Mouse (Mus musculus): ENCODE results near the gene Adat2. TPM values are rescaled to one million over a fixed set of nuclear protein-coding genes. Genes with fewer than 3 reads are reported as not detected.
A peak's percentile ranks its signal among the peaks of the same experiment; 100 is the strongest.

Adat2 gene
- 1 to 10 TPM; 3.7 to 5.3 (median 4.8) TPM for total RNA-seq (2022)

DNA sequence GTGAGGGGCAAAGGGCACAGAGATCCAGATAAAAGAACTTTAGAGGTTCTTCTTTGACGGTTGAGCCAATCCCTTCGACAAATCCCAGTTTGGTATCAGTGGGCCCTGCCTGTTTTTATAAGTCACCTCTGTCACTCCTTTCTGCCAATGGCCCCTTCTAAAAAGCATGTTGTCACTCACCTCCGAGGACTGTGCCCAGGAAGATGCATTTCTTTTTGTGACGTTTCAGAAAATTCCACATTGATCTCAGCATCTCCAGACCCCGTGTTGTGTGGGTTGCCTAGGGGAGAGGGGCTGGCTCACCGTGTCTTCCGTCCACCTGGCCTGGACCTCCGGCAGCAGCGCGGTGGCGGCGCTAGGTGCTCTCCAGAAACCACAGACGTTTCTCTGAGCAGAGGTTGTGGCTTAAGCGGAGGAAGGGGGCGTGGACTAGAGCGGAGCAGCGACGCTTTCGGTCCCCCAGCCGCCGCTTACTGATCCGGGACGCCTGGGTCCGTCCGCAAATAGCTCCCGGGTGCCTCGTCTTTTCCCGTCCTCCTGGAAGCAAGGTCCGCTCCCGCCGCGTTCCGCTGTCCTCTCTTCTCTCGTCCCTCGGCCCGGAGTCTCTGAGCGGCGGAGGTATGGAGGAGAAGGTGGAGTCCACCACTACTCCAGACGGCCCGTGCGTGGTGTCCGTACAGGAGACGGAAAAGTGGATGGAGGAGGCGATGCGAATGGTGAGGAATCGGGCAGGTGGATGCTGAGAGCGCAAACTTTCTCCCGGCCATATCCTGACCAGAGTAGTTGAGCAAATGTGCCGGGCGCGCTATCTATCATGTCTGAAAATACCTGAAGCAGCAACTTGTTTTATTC, at the start of gene Adat2, which contains the start of gene Pex3:
TSS of gene Adat2 (plus strand) at position 249 of the 852 bp plus-strand sequence.
TSS of gene Pex3 (minus strand) at position 497 of the 852 bp plus-strand sequence.
- peak; percentile 84 for DNase-seq

DNA sequence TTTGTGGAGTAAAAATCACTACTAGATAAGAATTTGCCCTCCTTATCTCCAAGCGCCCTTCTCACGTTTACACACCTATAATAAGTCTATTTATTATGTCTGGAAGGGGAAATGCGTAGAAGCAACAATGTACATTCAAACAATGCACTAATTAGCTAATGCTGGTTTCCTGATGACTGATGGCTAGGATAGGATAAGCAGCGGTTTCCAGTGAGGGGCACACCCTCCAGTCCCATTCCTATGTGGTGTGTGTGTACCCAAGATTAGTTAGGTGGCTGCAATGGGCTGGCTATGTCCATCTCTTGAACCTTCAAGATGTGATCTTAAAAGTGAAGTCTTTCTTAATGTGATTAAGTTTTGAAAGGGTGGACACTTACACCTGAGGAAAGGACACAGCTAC, 30.8 kb upstream of the Adat2 start:
- no peak for DNase-seq

DNA sequence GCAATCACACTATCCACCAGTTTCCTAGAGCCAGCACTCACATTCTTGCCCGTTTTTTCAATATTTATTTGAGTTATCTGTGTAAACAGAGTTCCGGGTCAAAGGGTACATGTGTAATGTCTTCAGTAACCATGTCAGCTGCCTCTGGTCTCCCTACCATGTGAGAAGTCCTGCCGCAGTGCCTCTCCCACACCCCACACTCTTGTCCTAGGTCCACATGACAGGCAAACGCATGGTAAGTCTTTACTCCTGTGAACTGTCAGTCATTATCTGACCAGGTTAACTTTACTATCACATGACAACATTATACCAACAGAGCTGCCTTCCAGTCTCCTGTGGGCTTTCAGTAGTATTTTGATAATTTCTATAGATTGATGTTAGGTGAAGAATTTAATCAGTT, 24.5 kb upstream of the Adat2 start:
- no peak for DNase-seq

DNA sequence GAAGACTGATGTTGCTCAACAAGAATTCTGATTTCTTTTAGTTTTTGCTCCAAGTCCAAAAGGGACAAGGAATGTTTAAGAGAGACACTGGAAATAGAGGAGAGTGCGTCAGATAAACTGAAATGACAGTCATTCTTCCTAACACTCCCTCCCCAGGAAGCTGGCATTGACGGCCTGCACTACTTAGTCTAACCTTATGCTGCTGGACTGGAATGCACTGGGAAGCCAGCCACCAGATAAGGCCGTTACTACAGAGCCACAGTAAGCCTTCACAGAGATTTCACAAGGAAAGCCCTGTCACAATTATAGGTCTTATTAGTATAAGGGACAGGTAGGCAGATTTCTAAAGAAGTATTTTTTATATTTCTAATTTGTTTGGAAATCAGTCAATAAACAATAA, 17.9 kb upstream of the Adat2 start:
- no peak for DNase-seq

DNA sequence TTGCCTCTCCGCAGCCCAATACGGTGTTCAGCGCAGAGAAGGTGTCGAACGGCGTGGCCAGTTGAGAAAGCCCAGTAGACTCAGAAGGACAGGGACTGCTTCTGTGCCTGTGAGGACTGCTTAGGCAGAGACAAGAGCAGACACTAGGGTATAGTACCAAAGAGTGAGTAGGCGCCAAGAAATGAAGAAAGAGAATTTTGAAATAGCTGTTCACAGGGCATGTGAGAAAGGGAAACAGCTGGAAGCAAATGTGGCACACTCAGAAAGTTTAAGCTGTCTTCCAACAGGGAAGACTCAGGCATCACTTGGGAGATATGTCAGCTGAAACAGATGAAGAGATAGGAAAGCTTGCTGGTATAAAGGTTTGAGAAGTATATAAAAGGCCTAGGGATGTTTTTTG, 16.0 kb upstream of the Adat2 start:
- no peak for DNase-seq

DNA sequence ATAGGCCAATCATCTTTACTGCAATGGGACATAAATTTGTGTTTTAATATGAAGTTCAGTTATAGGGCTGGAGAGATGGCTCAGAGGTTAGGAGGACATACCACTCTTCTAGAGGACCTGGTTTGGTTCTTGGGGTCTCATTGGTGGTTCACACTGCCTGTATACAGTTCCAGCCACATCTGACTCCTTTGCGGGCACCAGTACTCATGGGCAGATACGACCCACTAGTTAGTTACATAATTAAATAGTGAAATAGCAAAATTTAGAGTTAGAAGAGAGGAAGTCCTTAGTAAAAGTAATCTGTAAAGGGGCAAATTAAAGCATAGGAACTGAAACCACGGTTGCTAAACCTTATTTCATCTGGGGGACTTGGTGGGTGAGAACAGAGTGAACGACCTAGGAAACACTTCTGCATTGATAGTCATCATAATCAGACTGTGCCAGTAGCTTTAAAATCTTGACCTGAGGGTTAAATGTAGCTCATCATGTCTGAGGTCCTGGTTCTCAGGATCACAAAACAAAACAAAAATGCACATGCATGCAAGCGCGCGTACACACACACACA, 12.8 kb upstream of the Adat2 start:
- DNase-seq: no peak

DNA sequence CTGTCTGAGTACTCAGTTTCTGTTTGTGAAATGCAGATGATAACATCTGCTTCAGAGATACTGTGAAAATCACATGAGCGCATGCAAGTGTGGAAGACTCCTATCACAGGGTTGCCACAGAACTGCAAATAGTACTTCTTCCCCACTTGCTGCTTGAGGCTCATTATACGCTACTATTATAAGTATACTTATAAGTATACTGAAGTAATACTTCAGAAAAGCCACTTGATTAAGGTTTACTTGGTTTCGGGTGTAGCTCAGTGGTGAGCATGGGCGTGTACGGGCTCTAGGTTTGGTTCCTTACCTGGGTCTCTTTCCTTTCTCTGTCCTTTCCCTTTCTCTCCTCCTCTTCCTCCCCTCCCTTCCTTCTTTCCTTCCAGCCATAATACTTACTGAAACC, 11.0 kb upstream of the Adat2 start:
- DNase-seq: no peak

DNA sequence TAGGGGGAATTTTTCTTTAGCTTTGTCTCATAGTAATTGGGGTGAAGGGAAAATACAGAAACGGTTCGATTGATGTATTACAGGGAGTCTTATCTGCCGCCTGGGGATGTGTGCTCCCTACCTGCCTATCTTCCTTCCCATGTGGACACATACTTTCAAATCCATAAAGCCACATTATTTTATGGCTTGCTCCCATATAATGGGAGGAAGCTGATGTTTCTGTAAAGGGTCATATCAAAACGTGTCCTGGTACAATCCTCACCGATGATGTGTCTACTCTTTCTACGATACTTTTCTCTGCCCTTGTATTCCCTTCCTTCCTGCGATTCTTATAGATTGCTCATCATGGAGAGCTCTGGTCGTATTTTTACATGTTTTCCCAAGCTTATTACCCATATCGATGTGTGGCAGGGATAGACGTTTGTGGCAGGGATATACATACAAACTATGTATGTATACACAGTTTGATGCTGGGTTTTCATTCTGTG, 848 bp downstream of the Adat2 start:
- DNase-seq: no peak

DNA sequence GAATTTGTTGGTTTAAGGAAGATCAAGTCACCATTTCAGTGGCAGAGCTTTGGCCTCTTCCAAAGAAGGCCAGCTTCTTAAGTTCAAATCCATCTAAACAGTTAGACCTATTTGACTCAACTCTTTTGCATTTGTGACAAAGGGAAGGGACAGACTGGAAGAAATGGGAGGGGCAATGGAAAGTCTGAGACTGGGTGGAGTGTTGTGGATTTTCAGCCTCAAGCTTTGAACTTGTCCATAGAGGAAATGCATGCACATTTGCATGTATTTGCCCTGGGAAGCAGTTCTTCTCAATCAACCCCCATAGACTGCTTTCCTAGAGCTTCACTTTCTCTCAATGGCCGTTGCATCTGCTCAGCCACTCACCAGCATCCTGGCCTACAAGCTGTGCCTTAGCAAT, 1.6 kb downstream of the Adat2 start:
- DNase-seq: no peak

DNA sequence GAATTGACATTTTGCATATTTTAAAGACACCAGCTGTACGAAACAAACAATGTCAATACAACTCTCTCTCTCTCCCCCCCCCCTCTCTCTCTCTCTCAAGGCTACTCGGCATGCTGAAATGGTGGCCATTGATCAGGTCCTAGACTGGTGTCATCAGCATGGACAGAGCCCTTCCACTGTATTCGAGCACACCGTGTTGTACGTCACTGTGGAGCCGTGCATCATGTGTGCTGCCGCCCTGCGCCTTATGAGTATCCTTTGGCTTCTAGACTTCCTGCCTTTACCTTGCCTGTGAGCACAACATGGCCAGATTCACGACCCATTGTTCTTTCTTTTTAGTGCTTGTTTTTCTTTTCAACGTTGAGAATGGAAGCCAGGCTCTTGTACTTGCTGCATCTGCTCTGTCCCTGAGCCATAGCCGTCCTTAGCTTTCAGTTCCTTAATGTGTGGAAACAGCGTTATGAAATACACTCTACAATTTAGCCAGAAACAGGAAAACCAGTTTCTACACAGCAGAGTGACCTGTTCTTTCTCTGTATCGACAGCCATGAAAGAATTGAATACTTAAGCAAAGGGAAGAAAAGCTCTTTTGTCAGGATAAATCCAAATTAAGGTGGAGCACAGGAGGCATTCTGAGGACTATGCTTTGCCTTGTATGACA, 7.5 kb downstream of the Adat2 start:
- no peak for DNase-seq

DNA sequence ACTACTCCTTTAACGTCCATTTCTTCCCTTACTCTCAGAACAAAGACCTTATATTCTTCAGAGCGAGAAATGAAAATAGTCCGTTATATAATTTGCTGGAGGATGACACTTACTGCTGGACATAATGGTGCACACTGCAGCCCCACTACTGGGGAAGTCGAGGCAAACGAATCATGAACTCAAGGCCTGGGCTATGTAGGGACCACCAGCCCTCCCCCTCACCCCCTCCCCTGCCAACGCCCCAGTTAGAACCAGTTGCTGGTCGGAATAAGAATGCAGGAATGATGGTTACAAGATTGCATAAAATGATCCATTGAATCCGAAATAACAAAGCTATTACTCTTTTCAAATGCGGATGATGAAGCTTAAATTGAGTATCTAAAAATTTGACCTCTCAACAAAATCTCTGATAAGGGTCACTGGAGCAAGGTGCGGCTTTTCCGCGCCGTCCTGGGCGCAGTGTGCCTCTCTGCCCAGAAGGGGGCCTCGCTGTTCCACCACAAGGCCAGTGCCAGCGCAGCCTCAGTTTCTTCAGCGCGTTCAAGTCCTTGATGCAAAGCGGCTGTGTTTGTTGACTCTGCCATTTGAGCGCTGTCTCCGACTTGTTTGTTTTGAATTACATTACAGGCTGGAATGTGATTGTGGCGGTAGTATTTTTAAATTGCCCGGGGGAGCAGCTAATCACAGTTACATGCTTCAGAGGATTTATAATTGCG, 11.8 kb downstream of the Adat2 start:
- DNase-seq: peak; percentile 42

DNA sequence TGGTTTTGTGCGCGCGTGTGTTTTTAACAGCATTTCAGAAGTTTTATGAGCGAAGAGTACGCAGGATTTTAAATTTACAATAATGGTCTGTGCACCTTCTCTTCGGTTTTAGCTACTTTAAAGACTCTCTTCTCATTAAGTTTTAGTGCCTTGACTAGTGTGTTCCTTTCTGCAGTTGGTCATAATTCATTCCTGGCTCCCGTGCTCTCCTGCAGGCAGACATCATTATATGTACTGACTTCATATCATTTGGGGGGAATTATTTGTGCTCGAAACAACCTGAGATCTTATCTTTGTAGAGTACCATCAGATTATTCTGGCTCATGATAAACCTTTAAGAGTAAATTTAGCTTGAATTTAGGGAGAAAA, 12.4 kb downstream of the Adat2 start:
- no peak for DNase-seq

DNA sequence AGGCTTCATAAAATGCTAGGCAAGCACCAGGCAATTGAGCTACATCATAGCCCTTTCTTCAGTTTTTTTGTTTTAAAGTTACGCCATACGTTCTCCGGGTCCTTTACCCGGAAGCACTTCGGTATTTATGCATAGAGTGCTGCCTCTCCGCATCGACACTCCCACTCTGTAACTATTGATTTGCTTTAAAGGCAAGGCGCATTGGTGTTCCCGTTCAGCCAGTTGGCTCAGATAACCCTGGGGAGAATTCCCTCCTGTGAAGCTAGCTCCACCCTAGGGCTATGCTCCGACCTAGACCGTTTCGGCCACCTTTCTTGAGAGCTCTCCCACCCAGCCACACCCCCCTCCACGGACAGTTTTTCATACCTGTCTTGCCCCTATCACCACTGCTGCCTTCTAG, 13.7 kb downstream of the Adat2 start:
- DNase-seq: no peak

DNA sequence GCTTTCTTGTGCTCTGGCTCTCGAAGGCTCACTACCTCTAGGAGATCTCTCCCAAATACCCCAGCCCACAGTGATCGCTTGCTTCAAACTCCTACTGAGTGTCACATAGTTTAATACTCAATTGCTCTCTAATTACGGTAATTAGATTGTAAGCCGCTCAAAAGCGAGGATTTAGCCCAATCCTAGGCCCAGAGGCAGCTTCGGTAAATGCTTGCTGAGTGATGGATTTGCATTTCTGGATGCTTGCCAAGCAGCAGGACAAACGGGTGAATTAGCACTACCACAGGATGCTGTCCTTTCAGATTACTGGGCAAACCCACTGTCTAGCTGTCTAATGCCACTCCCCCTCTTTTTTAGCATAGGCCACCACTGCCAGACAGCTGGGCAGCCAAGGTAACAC, 17.1 kb downstream of the Adat2 start:
- DNase-seq: no peak

DNA sequence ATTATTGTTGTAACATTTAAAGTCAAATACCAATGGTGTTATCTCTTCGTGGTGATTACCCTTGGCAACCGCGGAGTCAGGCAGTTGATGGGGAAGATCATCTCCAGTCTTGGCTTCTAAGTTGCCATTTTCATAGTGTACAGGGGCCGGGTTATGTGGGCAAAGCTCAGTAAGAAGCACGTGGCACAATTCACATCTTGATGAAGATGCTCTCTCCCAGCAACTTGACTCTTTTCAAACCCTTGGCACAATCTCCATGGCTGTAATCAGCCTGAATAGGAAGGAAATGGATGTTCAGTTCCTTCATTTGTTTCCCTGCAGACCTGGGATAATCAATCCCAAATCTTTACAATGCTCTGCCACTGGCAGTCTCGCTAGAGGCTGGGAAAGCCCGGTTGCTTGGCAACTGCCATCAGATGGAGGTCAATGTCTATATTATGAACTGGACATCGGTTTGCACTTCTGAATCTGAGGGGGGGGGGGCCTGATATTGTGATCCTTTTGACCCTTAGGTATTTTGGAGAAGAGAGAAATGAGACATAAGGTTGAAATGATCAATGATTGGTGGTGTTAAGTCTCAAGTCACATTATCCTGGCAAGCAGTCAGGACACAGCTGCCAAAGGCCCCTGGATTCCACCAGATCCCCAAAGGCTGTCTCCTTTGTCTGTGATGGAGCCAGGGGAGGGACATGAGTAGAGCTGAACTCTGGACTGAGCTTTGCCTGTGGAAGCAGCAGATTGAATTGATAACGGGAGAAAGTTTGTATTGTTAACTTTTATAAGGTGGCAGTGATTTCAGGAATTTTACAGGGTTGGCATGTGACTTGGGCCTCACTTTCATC, 18.2 kb downstream of the Adat2 start:
- DNase-seq: no peak

DNA sequence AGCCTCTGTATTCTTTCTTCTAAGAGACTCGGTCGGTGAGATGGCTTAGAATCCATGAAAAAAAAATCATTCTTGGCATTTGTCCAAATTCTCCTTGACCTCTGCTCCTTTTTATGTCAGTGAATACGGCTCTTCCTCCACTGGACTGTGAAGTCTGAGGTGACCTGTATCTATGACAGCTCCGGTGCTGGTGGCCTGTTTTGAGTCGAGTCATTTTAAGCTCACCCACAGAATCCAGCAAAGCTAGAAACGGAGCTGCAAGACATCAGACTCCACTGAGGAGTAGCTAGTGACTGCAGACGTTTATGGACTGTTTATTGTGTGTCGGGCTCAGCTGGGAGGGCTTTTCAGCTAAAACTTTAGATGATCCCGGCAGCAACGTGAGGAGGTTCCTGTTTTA, 19.3 kb downstream of the Adat2 start:
- peak; percentile 13 for DNase-seq

DNA sequence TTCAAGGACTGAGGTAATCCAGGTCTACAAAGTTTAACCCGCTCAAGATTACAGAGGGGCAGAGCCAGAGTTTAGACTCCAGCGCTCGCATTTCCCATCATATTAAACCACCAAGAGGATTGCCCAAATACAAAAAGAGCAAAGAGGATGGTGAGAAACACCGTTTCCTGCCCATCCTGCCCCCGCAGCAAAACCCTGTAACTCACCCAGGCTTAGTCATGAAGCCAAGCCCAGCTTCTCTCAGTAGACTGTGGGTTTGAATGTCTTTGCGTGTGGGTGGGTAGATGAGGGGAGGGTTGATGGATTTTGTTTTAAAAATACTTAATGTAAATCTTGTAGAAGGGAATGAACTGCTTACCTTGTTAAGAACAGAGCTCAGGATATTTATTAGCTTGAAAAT, 19.7 kb downstream of the Adat2 start:
- DNase-seq: no peak

DNA sequence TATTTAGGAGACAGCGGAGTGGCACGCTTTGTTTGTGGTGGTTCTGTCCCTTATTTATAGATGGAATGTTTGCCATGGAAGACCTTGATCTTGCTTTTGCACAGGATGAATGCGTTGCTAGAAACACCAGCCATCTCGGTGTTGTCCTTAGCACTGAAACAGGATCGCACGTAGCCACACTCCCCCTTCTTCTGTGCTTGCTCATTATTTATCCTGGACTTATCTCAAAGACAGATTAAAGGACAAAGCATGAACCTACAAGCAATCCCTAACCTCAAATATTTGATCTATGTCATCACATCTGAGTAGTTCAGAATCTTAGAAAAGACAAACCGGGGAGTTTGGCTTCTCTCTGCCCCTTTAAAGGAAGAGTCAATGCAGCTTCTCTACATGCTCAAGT, 24.4 kb downstream of the Adat2 start:
- DNase-seq: no peak

DNA sequence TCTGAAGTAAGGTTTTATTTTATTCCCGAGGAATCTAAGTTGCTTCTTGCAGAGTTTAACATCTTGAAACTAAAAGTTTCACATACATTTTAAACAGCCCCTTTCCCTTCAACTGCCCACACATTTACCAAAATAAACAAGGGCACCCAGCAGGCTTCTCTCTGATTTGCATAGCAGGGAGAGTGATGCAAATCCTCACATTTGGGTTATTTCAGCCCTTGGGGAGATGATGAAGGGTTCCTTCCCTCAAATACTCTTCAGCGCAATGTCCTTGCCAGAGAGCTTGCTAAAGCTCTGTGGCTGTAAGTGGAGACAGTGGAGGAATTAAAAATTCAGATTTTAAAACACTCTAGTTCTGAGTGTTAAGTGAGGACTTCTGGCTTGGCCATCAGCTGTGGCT, 35.2 kb downstream of the Adat2 start:
- DNase-seq: no peak

DNA sequence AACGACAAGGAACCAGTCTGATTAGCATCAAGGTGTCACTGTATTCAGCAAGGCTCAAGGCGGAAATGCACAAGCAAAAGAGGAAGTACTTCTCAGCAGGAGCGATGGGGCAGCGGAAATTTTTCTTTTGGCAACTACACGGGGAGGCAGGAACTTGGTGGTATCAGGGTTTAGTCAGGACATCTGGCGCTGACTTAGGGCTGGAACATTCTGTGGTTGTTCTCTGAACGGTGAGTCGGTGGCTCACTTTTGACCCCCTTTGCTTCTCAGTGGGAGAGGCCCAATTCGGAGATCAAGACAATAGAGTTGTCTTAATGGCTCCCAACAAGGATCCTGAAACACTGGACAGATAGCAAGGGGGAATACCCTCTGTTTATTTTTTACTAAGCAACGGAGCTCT, 39.5 kb downstream of the Adat2 start:
- DNase-seq: no peak

DNA sequence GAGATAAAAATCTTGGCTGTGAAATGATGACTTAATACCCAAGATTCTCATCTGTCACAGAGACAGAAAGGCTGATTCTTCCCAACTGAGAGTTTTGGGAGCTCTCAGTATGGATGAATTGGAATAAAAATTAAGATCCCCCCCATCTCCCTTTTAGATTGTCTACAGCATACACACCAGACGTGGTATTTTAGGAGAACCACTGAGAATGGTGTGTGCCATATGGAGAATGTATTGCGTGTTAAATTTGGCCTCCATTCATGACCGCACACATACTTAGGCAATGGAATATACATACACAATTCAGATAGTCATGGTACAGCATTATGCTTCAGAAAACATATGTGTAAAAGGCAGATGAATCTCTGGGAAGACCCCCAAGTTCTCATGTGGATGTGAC, 40.8 kb downstream of the Adat2 start:
- no peak for DNase-seq

DNA sequence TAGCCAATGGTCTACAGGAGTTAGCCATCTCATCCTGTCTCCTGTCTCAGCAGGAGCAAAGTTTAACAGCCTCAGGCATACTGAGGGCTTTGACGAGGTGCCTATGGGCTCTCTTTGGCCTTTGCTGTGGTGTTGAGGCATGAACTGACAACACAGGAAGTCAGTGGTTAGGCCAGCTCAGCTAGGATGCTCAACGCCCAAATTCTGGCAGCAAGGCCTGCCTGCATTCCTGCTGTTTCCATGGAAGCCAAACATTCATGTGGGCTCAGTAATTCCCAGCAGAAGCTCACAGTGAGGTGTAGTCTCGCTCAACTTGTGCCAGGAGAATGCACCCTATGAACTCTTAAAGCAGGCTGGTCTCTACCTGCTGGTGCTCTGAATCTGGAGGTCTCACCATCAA, 43.4 kb downstream of the Adat2 start:
- no peak for DNase-seq

Data from adrenal gland, adult 8-10 months (tissue).